Comparison of ENCODE assay signal across 24 mouse cellular contexts in the genomic region with DNA sequence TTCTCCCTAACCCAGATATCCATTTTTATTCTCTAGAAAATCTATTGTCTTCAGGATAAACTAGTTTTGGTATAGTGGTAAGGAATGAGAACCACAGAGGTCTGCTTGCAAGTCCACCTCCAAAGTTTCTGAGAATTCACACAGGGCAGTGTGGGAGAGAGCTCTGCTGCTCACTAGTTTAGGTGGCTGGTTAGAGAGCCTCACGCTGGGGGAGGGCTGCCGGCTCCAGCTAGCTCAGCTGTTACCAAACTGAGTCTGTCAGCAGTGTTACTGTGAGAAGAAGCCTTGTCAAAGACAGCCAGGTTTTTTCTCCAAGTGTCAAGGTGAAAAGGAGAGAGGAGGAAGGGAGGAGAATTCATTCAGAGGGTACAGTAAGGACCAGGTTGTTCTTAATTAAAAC.
"Had no signal": no experiment of that assay in that cellular context is flagged by ENCODE, and none has a peak within 500 bp of the region (broad histone marks: within the 10 kb centered on the region; RNA-seq: fewer than 3 reads in every experiment).

No protein-coding gene starts in this region.

- DNase-seq: kidney, adult 18-20 months; kidney, adult 9 months; kidney, postnatal 14 days; kidney, postnatal 4 days; liver; lung, adult 18-20 months; lung, postnatal 10 days; lung, postnatal 36 days; retina, postnatal 1 day; spleen, adult 18-20 months; thymus, postnatal 25 days had no signal

- H3K4me1 ChIP-seq: limb, embryonic 10.5 days; limb, embryonic 13.5 days; liver, embryonic 12.5 days; lung, embryonic 15.5 days; midbrain, embryonic 10.5 days; midbrain, embryonic 13.5 days; neural tube, embryonic 13.5 days had no signal

- H3K9ac ChIP-seq: limb, embryonic 13.5 days; liver, embryonic 12.5 days; liver, embryonic 15.5 days; lung, embryonic 15.5 days; midbrain, embryonic 13.5 days; neural tube, embryonic 13.5 days; stomach, embryonic 15.5 days had no signal

- ATAC-seq: intestine, embryonic 16.5 days; liver, embryonic 12.5 days; midbrain, embryonic 13.5 days; midbrain, embryonic 16.5 days had no signal

- H3K27ac ChIP-seq: limb, embryonic 10.5 days; limb, embryonic 13.5 days; liver, embryonic 12.5 days; liver, embryonic 15.5 days; lung, embryonic 15.5 days; midbrain, embryonic 10.5 days; midbrain, embryonic 13.5 days; neural tube, embryonic 13.5 days; stomach, embryonic 15.5 days had no signal

- H3K4me3 ChIP-seq: limb, embryonic 10.5 days; limb, embryonic 13.5 days; liver, embryonic 12.5 days; liver, embryonic 15.5 days; lung, embryonic 15.5 days; megakaryocyte, embryonic 14.5 days; midbrain, embryonic 10.5 days; midbrain, embryonic 13.5 days; myocyte; neural tube, embryonic 13.5 days; stomach, embryonic 15.5 days had no signal

- H3K27me3 ChIP-seq: limb, embryonic 13.5 days; liver, embryonic 12.5 days; liver, embryonic 15.5 days; lung, embryonic 15.5 days; megakaryocyte, embryonic 14.5 days; midbrain, embryonic 13.5 days; neural tube, embryonic 13.5 days; stomach, embryonic 15.5 days had no signal

- H3K4me2 ChIP-seq: limb, embryonic 13.5 days; liver, embryonic 12.5 days; liver, embryonic 15.5 days; lung, embryonic 15.5 days; midbrain, embryonic 13.5 days; neural tube, embryonic 13.5 days; stomach, embryonic 15.5 days had no signal

- H3K36me3 ChIP-seq: limb, embryonic 10.5 days; limb, embryonic 13.5 days; liver, embryonic 12.5 days; liver, embryonic 15.5 days; lung, embryonic 15.5 days; midbrain, embryonic 10.5 days; midbrain, embryonic 13.5 days; neural tube, embryonic 13.5 days; stomach, embryonic 15.5 days had no signal

- H3K9me3 ChIP-seq: limb, embryonic 10.5 days; limb, embryonic 13.5 days; liver, embryonic 12.5 days; liver, embryonic 15.5 days; lung, embryonic 15.5 days; midbrain, embryonic 10.5 days; midbrain, embryonic 13.5 days; neural tube, embryonic 13.5 days; stomach, embryonic 15.5 days had no signal
